Mouse (Mus musculus): ENCODE results near the gene Prr19.
"Not testable (repeated sequence)": the region's sequence is repeated elsewhere in the genome, so short reads cannot be mapped to it uniquely, and the experiment has no call there.

Gene Prr19

GRCm38 (mm10) chr7:25317446-25317999, 16.3 kb downstream of the Prr19 start:
- ATAC-seq (ENCODE audit: low TSS enrichment), result no peak

DNA sequence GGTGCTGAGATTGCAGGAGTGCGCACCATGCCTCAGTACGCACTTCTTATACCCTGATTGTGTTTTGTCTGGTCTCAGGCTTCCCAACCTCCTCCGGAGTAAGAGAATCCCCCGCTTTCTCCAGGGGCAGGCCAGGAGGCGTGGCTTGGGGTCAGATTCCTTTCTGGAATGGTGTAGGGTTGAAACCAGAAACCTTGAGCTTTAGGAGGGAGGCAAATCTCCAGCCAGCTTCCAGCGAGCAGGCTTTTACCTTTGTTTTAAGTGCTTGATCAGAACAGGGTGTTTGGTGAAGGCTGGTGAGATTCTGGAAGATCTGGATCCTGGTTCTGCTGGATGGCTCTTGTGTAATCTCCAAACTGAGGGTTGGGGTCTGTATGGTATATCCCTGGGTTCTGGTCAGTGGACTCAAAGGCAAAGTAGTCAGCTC, 20.9 kb downstream of the Prr19 start:
- no peak for ATAC-seq (ENCODE audit: low TSS enrichment)

GRCm38 (mm10) chr7:25323219-25323618, 22.0 kb downstream of the Prr19 start:
- no peak for ATAC-seq (ENCODE audit: low TSS enrichment)

GRCm38 (mm10) chr7:25325431-25325830, 24.2 kb downstream of the Prr19 start:
- not testable (repeated sequence) for ATAC-seq (ENCODE audit: low TSS enrichment)

DNA sequence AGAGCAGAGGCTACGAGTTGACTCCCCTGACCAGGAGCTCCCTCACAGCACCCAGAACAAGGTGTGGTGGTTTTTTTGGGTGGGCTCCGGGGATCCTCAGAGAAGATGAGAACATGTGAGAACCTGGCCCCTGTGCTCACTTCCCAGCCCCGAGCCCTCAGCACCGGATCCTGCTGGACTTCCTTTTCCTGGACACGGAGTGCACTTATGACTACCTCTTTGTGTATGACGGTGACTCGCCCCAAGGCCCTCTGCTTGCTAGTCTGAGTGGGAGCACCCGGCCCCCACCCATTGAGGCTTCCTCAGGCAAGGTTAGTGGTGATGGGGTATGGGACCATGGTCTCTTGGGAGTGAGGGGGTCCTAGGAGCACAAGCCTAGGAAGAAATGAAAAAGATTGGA, 25.0 kb downstream of the Prr19 start:
- no peak for ATAC-seq (ENCODE audit: low TSS enrichment)

DNA sequence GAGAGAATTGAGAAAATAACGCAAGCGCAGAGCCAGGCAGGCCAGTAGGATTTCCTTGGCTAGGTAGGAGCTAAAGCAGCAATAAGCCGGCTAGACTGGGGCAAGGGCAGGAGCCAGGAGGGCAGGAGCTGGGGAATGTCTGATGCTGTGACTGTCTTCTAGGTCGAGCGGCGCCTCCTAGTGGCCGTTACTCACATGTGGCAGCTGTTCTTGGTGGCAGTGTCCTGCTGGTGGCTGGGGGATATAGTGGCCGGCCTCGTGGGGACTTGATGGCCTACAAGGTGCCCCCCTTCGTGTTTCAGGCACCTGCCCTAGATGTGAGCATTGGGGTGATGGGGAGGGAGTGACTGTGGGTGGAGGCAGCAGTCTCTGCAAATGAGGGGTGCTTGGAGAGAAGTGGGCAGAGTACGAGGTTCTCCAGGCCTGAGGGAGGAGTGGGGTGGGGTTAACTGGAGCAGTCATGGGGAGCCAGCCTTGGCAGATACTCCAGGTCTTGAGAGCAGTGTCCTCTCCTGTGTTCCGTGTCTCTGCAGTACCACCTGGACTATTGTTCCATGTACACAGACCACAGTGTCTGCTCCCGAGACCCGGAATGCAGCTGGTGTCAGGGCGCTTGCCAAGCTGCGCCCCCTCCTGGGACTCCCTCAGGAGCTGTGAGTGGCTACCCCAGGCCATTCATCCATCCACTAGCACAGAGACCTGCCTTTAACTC, 32.5 kb downstream of the Prr19 start:
- ATAC-seq (ENCODE audit: low TSS enrichment), result peak; percentile 64; the same call in 1 of the 2 replicates

DNA sequence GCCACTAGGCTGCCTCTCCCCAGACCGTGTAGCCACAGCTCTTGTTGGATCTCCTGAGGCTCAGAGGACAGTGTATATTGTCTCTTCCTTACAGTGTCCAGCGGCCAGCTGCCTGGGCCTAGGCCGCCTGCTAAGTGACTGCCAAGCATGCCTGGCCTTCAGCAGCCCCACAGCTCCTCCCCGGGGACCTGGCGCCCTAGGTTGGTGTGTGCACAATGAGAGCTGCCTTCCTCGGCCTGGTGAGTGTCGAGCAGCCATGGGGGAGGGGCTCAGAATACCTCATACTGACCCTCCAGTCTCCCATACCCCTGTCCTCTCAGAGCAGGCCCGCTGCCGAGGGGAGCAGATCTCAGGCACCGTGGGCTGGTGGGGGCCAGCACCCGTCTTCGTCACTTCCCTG, 33.3 kb downstream of the Prr19 start:
- no peak for ATAC-seq (ENCODE audit: low TSS enrichment)

DNA sequence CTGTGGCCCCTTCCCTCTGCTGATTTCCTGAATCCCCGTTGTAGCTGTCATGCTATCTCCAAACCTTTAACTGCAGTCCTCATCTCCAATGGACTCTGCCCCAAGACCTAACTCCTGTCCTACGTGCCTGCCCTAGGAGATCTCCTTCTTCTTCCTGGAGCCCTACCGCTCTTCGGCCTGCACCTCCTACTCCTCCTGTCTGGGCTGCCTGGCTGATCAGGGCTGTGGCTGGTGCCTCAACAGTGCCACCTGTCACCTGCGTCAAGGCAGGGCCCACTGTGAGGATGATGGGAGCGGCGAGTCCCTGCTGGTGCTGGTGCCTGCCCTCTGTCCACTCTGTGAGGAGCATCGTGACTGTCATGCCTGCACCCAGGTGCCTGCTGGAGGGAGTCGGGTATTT, 38.1 kb downstream of the Prr19 start:
- no peak for ATAC-seq (ENCODE audit: low TSS enrichment)

GRCm38 (mm10) chr7:25341000-25341784, 40.0 kb downstream of the Prr19 start:
- no peak for ATAC-seq (ENCODE audit: low TSS enrichment)

DNA sequence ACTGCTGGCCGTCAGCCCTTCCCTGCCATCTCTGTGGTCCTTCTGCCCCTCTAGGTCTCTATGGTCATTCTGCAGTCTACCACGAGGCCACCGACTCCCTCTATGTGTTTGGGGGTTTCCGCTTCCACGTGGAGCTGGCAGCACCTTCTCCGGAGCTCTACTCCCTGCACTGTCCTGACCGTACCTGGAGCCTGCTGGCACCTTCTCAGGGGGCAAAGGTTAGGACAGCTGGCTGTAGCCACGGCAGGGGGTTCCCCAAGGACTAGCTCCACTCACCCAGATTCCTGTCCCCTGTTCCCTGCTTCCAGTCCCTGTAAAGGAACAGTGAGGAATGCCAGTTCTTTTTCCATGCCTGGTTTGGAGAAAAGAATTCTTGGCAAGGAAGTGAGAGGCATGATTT, 47.6 kb downstream of the Prr19 start:
- ATAC-seq (ENCODE audit: low TSS enrichment), result no peak

All from frontal cortex, adult (tissue).